Mouse (Mus musculus): Measurements from ENCODE around the gene Fubp1. TPM values are rescaled to one million over a fixed set of nuclear protein-coding genes. Genes with fewer than 3 reads are reported as not detected.

Fubp1 gene
- polyA plus RNA-seq, 1 experiment: 18.4 TPM

- Histone ChIP-seq H3K4me3 (ENCODE audit: low read depth, low read length) (peak overlapping the region; percentile 71), H3K4me1 (ENCODE audit: control insufficient read depth, insufficient read depth, insufficient read length, low read length) (peaks cover 9% of the 10 kb centered on the region; the same call in 1 of the 2 replicates), H3K36me3 (ENCODE audit: control insufficient read depth, insufficient read depth, low read length) (peaks cover 5% of the 10 kb centered on the region), H3K27ac (ENCODE audit: insufficient read depth, low read depth, low read length) (peak overlapping the region; percentile 86), H3K27me3 (ENCODE audit: control insufficient read depth, insufficient read depth, low read length) (no peaks in the 10 kb centered on the region)
- WGBS: under 1% methylated on average over 68 of the region's 68 CpGs
- TF ChIP-seq POLR2A (IDR thresholded peaks at IDR 0.05; ENCODE audit: low read depth, low read length) (no peak), CTCF (IDR thresholded peaks at IDR 0.05; ENCODE audit: extremely low read depth, insufficient read length, insufficient replicate concordance, low read depth, low read length) (no peak)
Measured at GRCm38 (mm10) chr3:152210728-152211391, 638 bp downstream of the Fubp1 start.

GRCm38 (mm10) chr3:152211731-152212279 is 1.6 kb downstream of the Fubp1 start:
- H3K27ac ChIP-seq (ENCODE audit: insufficient read depth, low read depth, low read length): peak overlapping the region; percentile 17; the same call in 1 of the 2 replicates

GRCm38 (mm10) chr3:152213416-152213815 is 3.2 kb downstream of the Fubp1 start:
- Histone ChIP-seq H3K4me1 (ENCODE audit: control insufficient read depth, insufficient read depth, insufficient read length, low read length) (peaks cover 3% of the 10 kb centered on the region; the same call in 1 of the 2 replicates), H3K27me3 (ENCODE audit: control insufficient read depth, insufficient read depth, low read length) (no peaks in the 10 kb centered on the region), H3K36me3 (ENCODE audit: control insufficient read depth, insufficient read depth, low read length) (peaks cover 22% of the 10 kb centered on the region), H3K4me3 (ENCODE audit: low read depth, low read length) (no peak overlapping the region), H3K27ac (ENCODE audit: insufficient read depth, low read depth, low read length) (no peak overlapping the region)
- no peak for TF ChIP-seq POLR2A (IDR thresholded peaks at IDR 0.05; ENCODE audit: low read depth, low read length)
- no peak for TF ChIP-seq CTCF (IDR thresholded peaks at IDR 0.05; ENCODE audit: extremely low read depth, insufficient read length, insufficient replicate concordance, low read depth, low read length)
- WGBS: 21% methylated on average over 3 of the region's 3 CpGs

More at GRCm38 (mm10) chr3:152211731-152212279, 1.6 kb downstream of the Fubp1 start:
- peaks cover 11% of the 10 kb centered on the region for H3K36me3 ChIP-seq (ENCODE audit: control insufficient read depth, insufficient read depth, low read length)
- H3K4me1 ChIP-seq (ENCODE audit: control insufficient read depth, insufficient read depth, insufficient read length, low read length): peaks cover 5% of the 10 kb centered on the region; the same call in 1 of the 2 replicates
- no peaks in the 10 kb centered on the region for H3K27me3 ChIP-seq (ENCODE audit: control insufficient read depth, insufficient read depth, low read length)
- peak overlapping the region; percentile 71 for H3K4me3 ChIP-seq (ENCODE audit: low read depth, low read length)
- WGBS: 2% methylated on average over 7 of the region's 7 CpGs
- TF ChIP-seq POLR2A (IDR thresholded peaks at IDR 0.05; ENCODE audit: low read depth, low read length): no peak
- TF ChIP-seq CTCF (IDR thresholded peaks at IDR 0.05; ENCODE audit: extremely low read depth, insufficient read length, insufficient replicate concordance, low read depth, low read length): no peak

- Histone ChIP-seq H3K27me3 (ENCODE audit: control insufficient read depth, insufficient read depth, low read length) (no peaks in the 10 kb centered on the region), H3K27ac (ENCODE audit: insufficient read depth, low read depth, low read length) (no peak overlapping the region), H3K4me3 (ENCODE audit: low read depth, low read length) (no peak overlapping the region), H3K4me1 (ENCODE audit: control insufficient read depth, insufficient read depth, insufficient read length, low read length) (no peaks in the 10 kb centered on the region), H3K36me3 (ENCODE audit: control insufficient read depth, insufficient read depth, low read length) (peaks cover 73% of the 10 kb centered on the region)
- TF ChIP-seq POLR2A (IDR thresholded peaks at IDR 0.05; ENCODE audit: low read depth, low read length): no peak
- TF ChIP-seq CTCF (IDR thresholded peaks at IDR 0.05; ENCODE audit: extremely low read depth, insufficient read length, insufficient replicate concordance, low read depth, low read length): no peak
Measured at GRCm38 (mm10) chr3:152224918-152225317, 14.7 kb downstream of the Fubp1 start.

GRCm38 (mm10) chr3:152225906-152226305 is 15.7 kb downstream of the Fubp1 start:
- no peak for TF ChIP-seq POLR2A (IDR thresholded peaks at IDR 0.05; ENCODE audit: low read depth, low read length)
- TF ChIP-seq CTCF (IDR thresholded peaks at IDR 0.05; ENCODE audit: extremely low read depth, insufficient read length, insufficient replicate concordance, low read depth, low read length): no peak
- Histone ChIP-seq H3K27me3 (ENCODE audit: control insufficient read depth, insufficient read depth, low read length) (no peaks in the 10 kb centered on the region), H3K4me1 (ENCODE audit: control insufficient read depth, insufficient read depth, insufficient read length, low read length) (no peaks in the 10 kb centered on the region), H3K36me3 (ENCODE audit: control insufficient read depth, insufficient read depth, low read length) (peaks cover 67% of the 10 kb centered on the region), H3K4me3 (ENCODE audit: low read depth, low read length) (no peak overlapping the region), H3K27ac (ENCODE audit: insufficient read depth, low read depth, low read length) (no peak overlapping the region)
- WGBS: 82% methylated on average over 7 of the region's 7 CpGs

- TF ChIP-seq POLR2A (IDR thresholded peaks at IDR 0.05; ENCODE audit: low read depth, low read length): no peak
- no peak for TF ChIP-seq CTCF (IDR thresholded peaks at IDR 0.05; ENCODE audit: extremely low read depth, insufficient read length, insufficient replicate concordance, low read depth, low read length)
- no peak overlapping the region for H3K27ac ChIP-seq (ENCODE audit: insufficient read depth, low read depth, low read length)
- H3K27me3 ChIP-seq (ENCODE audit: control insufficient read depth, insufficient read depth, low read length): no peaks in the 10 kb centered on the region
- H3K4me1 ChIP-seq (ENCODE audit: control insufficient read depth, insufficient read depth, insufficient read length, low read length): no peaks in the 10 kb centered on the region
- no peak overlapping the region for H3K4me3 ChIP-seq (ENCODE audit: low read depth, low read length)
- 62% methylated on average over 7 of the region's 7 CpGs for WGBS
- peaks cover 52% of the 10 kb centered on the region for H3K36me3 ChIP-seq (ENCODE audit: control insufficient read depth, insufficient read depth, low read length)
Measured at GRCm38 (mm10) chr3:152228843-152229242, 18.6 kb downstream of the Fubp1 start.

- H3K36me3 ChIP-seq (ENCODE audit: control insufficient read depth, insufficient read depth, low read length): peaks cover 48% of the 10 kb centered on the region
- TF ChIP-seq POLR2A (IDR thresholded peaks at IDR 0.05; ENCODE audit: low read depth, low read length): no peak
- no peak for TF ChIP-seq CTCF (IDR thresholded peaks at IDR 0.05; ENCODE audit: extremely low read depth, insufficient read length, insufficient replicate concordance, low read depth, low read length)
- no peaks in the 10 kb centered on the region for H3K27me3 ChIP-seq (ENCODE audit: control insufficient read depth, insufficient read depth, low read length)
- H3K4me3 ChIP-seq (ENCODE audit: low read depth, low read length): no peak overlapping the region
- H3K4me1 ChIP-seq (ENCODE audit: control insufficient read depth, insufficient read depth, insufficient read length, low read length): no peaks in the 10 kb centered on the region
- WGBS: 73% methylated on average over 5 of the region's 5 CpGs
- no peak overlapping the region for H3K27ac ChIP-seq (ENCODE audit: insufficient read depth, low read depth, low read length)
Measured at GRCm38 (mm10) chr3:152229271-152229670, 19.0 kb downstream of the Fubp1 start.
